Mouse (Mus musculus) heart, adult 2 months (tissue): ENCODE measurements around the gene Foxj2.

ENCODE experiments used
- CTCF ChIP-seq: fragments of 200-600 bp; IDR thresholded peaks from 2 replicates; pipeline ENCODE4 v1.8.1; 2022; ENCODE audit warnings: antibody characterized with exemption, mild to moderate bottlenecking, moderate library complexity
- POLR2A ChIP-seq: fragments of 200-500 bp; IDR thresholded peaks from 2 replicates; pipeline ENCODE4 v1.6.1; 2011; ENCODE audit warnings: mild to moderate bottlenecking, low read depth, low read length, control low read depth; ENCODE audit not compliant: insufficient read depth

DNA sequence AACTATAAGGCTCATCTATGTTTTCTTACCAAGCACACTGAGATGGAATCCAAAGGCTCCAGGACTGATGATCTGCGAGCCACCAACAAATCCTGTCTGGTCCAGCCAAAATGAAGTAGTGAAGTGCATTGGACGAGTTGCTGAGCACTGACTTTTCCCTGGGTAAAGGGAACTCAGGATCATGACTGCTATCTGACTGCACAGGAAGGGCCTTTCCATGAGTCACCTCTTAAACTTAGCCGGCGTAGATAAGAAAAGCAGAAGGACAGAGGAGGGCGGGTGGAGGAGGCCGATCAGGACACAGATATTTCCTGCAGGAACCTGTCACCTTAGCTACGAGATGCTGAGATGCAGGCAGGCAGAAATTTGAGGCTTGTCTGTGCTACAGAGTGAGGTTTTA is 36.2 kb downstream of the Foxj2 start, which contains the start of gene C3ar1:
- TF ChIP-seq CTCF (no peak), POLR2A (peak; percentile 51; the same call in 1 of the 2 replicates)
